Mouse (Mus musculus) liver, embryonic 11.5 days (tissue): ENCODE measurements around the gene Lrrc2. TPM values are rescaled to one million over a fixed set of nuclear protein-coding genes. Genes with fewer than 3 reads are reported as not detected.

Experiments used
- ATAC-seq: fragments of 200-750 bp; cut with Nextera tagmentation; replicated peaks from 2 replicates; pipeline ENCODE4 v1.8.0; 2017; ENCODE audit warnings: moderate number of reproducible peaks, mild to moderate bottlenecking, moderate TSS enrichment, moderate library complexity; ENCODE audit not compliant: low FRiP score
- DNase-seq: peaks from one replicate; pipeline ENCODE4 v3.0.0-alpha.2; 2017; ENCODE audit warnings: low spot score
- H3K27ac ChIP-seq: fragments of 300-500 bp; sonication (generic); 2 replicates; pipeline ENCODE4 v1.5.1; 2014; ENCODE audit warnings: mild to moderate bottlenecking, low read depth, low read length, control low read depth
- H3K27me3 ChIP-seq: fragments of 300-500 bp; sonication (generic); replicated peaks from 2 replicates; pipeline ENCODE4 v1.6.1; 2014; ENCODE audit warnings: low read length, mixed read lengths; ENCODE audit not compliant: control insufficient read depth, insufficient read depth
- H3K36me3 ChIP-seq: fragments of 300-500 bp; sonication (generic); 2 replicates; pipeline ENCODE4 v1.6.1; 2014; ENCODE audit warnings: mild to moderate bottlenecking, low read length, moderate library complexity, mixed read lengths; ENCODE audit not compliant: control insufficient read depth, insufficient read depth
- H3K4me1 ChIP-seq: fragments of 300-500 bp; sonication (generic); replicated peaks from 2 replicates; pipeline ENCODE4 v1.6.1; 2014; ENCODE audit warnings: low read length, mixed read lengths; ENCODE audit not compliant: control insufficient read depth, insufficient read depth
- H3K4me2 ChIP-seq: fragments of 300-500 bp; sonication (generic); 2 replicates; pipeline ENCODE4 v1.6.1; 2014; ENCODE audit warnings: mild to moderate bottlenecking, control low read depth, moderate library complexity
- H3K4me3 ChIP-seq: fragments of 300-500 bp; sonication (generic); 2 replicates; pipeline ENCODE4 v1.5.1; 2014; ENCODE audit warnings: low read depth, low read length, control low read depth
- H3K9ac ChIP-seq: fragments of 300-500 bp; sonication (generic); 2 replicates; pipeline ENCODE4 v1.6.1; 2014; ENCODE audit warnings: low read depth, low read length, control low read depth
- H3K9me3 ChIP-seq: fragments of 300-500 bp; sonication (generic); 2 replicates; pipeline ENCODE4 v1.6.1; 2016; ENCODE audit warnings: low read length, inconsistent platforms, mixed read lengths; ENCODE audit not compliant: control insufficient read depth
- WGBS: fragments of 180-500 bp; shearing (Covaris S2); extraction: QIAGEN DNeasy Blood & Tissue Kit; methylation state at CpG from one replicate; pipeline ENCODE4 v1.1.7; 2014; 5-methylcytosine and 5-hydroxymethylcytosine counted together
- polyA plus RNA-seq: library from polyadenylated mRNA; unstranded; fragments of >200 nt; fragmentation: Nextera tagmentation; extraction: Ambion mirVana; gene quantifications from 2 replicates; pipeline ENCODE4 v1.2.1, GENCODE M21; 2014

The Lrrc2 gene
- polyA plus RNA-seq, 1 experiment from 2014 or later: 0.14 TPM

GRCm38 (mm10) chr9:110988078-110988477 is 36.7 kb downstream of the Lrrc2 start:
- Histone ChIP-seq H3K4me1 (no peaks in the 10 kb centered on the region), H3K27ac (no peak overlapping the region; the same call in 1 of the 2 replicates), H3K9ac (no peak overlapping the region), H3K4me3 (no peak overlapping the region), H3K36me3 (no peaks in the 10 kb centered on the region), H3K9me3 (no peaks in the 10 kb centered on the region), H3K27me3 (no peaks in the 10 kb centered on the region), H3K4me2 (no peak overlapping the region)
- DNase-seq (no peak), ATAC-seq (no peak)
- WGBS: 66% methylated on average over 3 of the region's 3 CpGs

- H3K4me3 ChIP-seq: peak overlapping the region; percentile 8; the same call in 1 of the 2 replicates
- no peak overlapping the region for H3K9ac ChIP-seq
Observed at GRCm38 (mm10) chr9:110989141-110989540, 37.8 kb downstream of the Lrrc2 start.

GRCm38 (mm10) chr9:110989543-110989942 is 38.2 kb downstream of the Lrrc2 start:
- H3K9ac ChIP-seq: no peak overlapping the region; the same call in 1 of the 2 replicates
- DNase-seq: no peak
- H3K27ac ChIP-seq: peak overlapping the region; percentile 64
- H3K36me3 ChIP-seq: no peaks in the 10 kb centered on the region
- H3K4me1 ChIP-seq: no peaks in the 10 kb centered on the region; the same call in 1 of the 2 replicates
- H3K4me2 ChIP-seq: peak overlapping the region; percentile 48
- ATAC-seq: no peak
- peak overlapping the region; percentile 8; the same call in 1 of the 2 replicates for H3K4me3 ChIP-seq
- no peaks in the 10 kb centered on the region for H3K27me3 ChIP-seq
- H3K9me3 ChIP-seq: no peaks in the 10 kb centered on the region
- 76% methylated on average over 2 of the region's 2 CpGs for WGBS

More at GRCm38 (mm10) chr9:110989141-110989540, 37.8 kb downstream of the Lrrc2 start:
- DNase-seq (no peak), ATAC-seq (no peak)
- Histone ChIP-seq H3K36me3 (no peaks in the 10 kb centered on the region), H3K4me1 (no peaks in the 10 kb centered on the region; the same call in 1 of the 2 replicates), H3K4me2 (peak overlapping the region; percentile 48), H3K27me3 (no peaks in the 10 kb centered on the region), H3K27ac (peak overlapping the region; percentile 9; the same call in 1 of the 2 replicates), H3K9me3 (no peaks in the 10 kb centered on the region)
- WGBS: 53% methylated on average over 4 of the region's 4 CpGs

GRCm38 (mm10) chr9:110990204-110990603 is 38.9 kb downstream of the Lrrc2 start, which contains the start of gene Rtp3:
Gene Rtp3 (minus strand): TSS chr9:110990583.
- Histone ChIP-seq H3K4me3 (peak within 1 kb of the TSS; percentile 8; the same call in 1 of the 2 replicates), H3K27me3 (no peaks in the 10 kb centered on the region), H3K9me3 (no peaks in the 10 kb centered on the region), H3K27ac (peak within 1 kb of the TSS; percentile 64), H3K36me3 (no peaks in the 10 kb centered on the region), H3K4me1 (no peaks in the 10 kb centered on the region; the same call in 1 of the 2 replicates), H3K4me2 (peak within 1 kb of the TSS; percentile 48), H3K9ac (no peak within 1 kb of the TSS; the same call in 1 of the 2 replicates)
- WGBS: 34% methylated on average over 6 of the region's 6 CpGs
- DNase-seq (no peak), ATAC-seq (no peak)

- H3K4me2 ChIP-seq: no peak overlapping the region
- no peaks in the 10 kb centered on the region for H3K9me3 ChIP-seq
- H3K9ac ChIP-seq: no peak overlapping the region
- H3K4me3 ChIP-seq: no peak overlapping the region
- H3K36me3 ChIP-seq: no peaks in the 10 kb centered on the region
- no peaks in the 10 kb centered on the region; the same call in 1 of the 2 replicates for H3K4me1 ChIP-seq
- ATAC-seq (peak; percentile 37), DNase-seq (no peak)
- 51% methylated on average over 3 of the region's 3 CpGs for WGBS
- H3K27ac ChIP-seq: peak overlapping the region; percentile 73
- no peaks in the 10 kb centered on the region for H3K27me3 ChIP-seq
Observed at GRCm38 (mm10) chr9:110993281-110993709, 42.0 kb downstream of the Lrrc2 start.

GRCm38 (mm10) chr9:110994716-110995172 is 43.4 kb downstream of the Lrrc2 start:
- Histone ChIP-seq H3K4me1 (no peaks in the 10 kb centered on the region; the same call in 1 of the 2 replicates), H3K4me3 (peak overlapping the region; percentile 41), H3K27ac (0 out of 2 replicates have a peak overlapping the region, but pooled peaks have one; percentile 29), H3K4me2 (peak overlapping the region; percentile 58), H3K9me3 (no peaks in the 10 kb centered on the region), H3K36me3 (no peaks in the 10 kb centered on the region), H3K27me3 (no peaks in the 10 kb centered on the region), H3K9ac (no peak overlapping the region; the same call in 1 of the 2 replicates)
- DNase-seq: peak; percentile 78
- 9% methylated on average over 13 of the region's 13 CpGs for WGBS
- ATAC-seq: peak; percentile 80

GRCm38 (mm10) chr9:110997245-110997644 is 45.9 kb downstream of the Lrrc2 start:
- Histone ChIP-seq H3K4me1 (no peaks in the 10 kb centered on the region; the same call in 1 of the 2 replicates), H3K27ac (no peak overlapping the region), H3K4me2 (no peak overlapping the region), H3K9ac (no peak overlapping the region), H3K4me3 (no peak overlapping the region), H3K36me3 (no peaks in the 10 kb centered on the region), H3K27me3 (no peaks in the 10 kb centered on the region), H3K9me3 (no peaks in the 10 kb centered on the region)
- ATAC-seq (peak; percentile 59), DNase-seq (peak; percentile 61)
- 4% methylated on average over 5 of the region's 5 CpGs for whole genome bisulfite sequencing

GRCm38 (mm10) chr9:110999056-110999455 is 47.7 kb downstream of the Lrrc2 start:
- no peaks in the 10 kb centered on the region for H3K36me3 ChIP-seq
- WGBS: 81% methylated on average over 2 of the region's 2 CpGs
- no peak overlapping the region for H3K27ac ChIP-seq
- no peak overlapping the region for H3K4me3 ChIP-seq
- ATAC-seq (no peak), DNase-seq (no peak)
- H3K27me3 ChIP-seq: no peaks in the 10 kb centered on the region
- H3K9ac ChIP-seq: no peak overlapping the region
- no peaks in the 10 kb centered on the region for H3K9me3 ChIP-seq
- no peaks in the 10 kb centered on the region; the same call in 1 of the 2 replicates for H3K4me1 ChIP-seq
- no peak overlapping the region for H3K4me2 ChIP-seq

GRCm38 (mm10) chr9:110999856-111000255 is 48.5 kb downstream of the Lrrc2 start:
- H3K4me1 ChIP-seq: no peaks in the 10 kb centered on the region
- ATAC-seq (no peak), DNase-seq (no peak)
- no peak overlapping the region for H3K4me2 ChIP-seq
- no peak overlapping the region for H3K9ac ChIP-seq
- H3K9me3 ChIP-seq: no peaks in the 10 kb centered on the region
- WGBS: 66% methylated on average over 10 of the region's 10 CpGs
- H3K36me3 ChIP-seq: no peaks in the 10 kb centered on the region
- H3K4me3 ChIP-seq: no peak overlapping the region
- H3K27me3 ChIP-seq: no peaks in the 10 kb centered on the region
- H3K27ac ChIP-seq: no peak overlapping the region
